Mouse (Mus musculus) cerebellum, adult 2 months (tissue): Measurements from ENCODE around the gene Ttc24.

Experiments
- CTCF ChIP-seq: fragments of 200-500 bp; IDR thresholded peaks from 2 replicates; pipeline ENCODE4 v1.5.1; 2011; ENCODE audit warnings: low read depth, mild to moderate bottlenecking, control low read depth, low read length, moderate library complexity, borderline replicate concordance; ENCODE audit not compliant: insufficient read depth
- POLR2A ChIP-seq: fragments of 200-500 bp; IDR thresholded peaks from 2 replicates; pipeline ENCODE4 v1.6.1; 2011; ENCODE audit warnings: low read length, control low read depth, borderline replicate concordance; ENCODE audit not compliant: insufficient read depth

DNA sequence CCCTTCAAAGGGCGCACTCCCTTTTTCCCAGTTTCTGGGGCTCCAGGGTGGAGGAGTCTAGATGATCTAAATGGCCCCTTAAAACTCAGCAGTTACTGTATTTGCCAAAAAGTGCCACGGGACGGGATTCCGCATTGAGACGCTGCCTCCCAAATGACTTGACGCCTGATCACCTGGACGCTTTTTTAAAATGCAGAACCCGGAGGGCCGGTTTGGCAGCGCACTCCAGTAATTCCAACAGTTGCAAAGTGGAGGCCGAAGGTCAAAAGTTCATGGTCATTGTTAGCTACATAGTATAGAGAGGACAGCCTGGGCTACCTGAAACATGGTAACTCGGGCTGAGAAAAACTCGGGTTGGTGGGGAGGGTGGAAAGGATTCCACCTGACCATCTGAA is 4.1 kb upstream of the Ttc24 start:
- TF ChIP-seq CTCF = no peak
- no peak for TF ChIP-seq POLR2A
